Mouse (Mus musculus) ES-Bruce4 (cell line): ENCODE data around the gene Polg2.

Experiments
- CTCF ChIP-seq: IDR thresholded peaks from one replicate; pipeline ENCODE4 v1.8.1; 2011; ENCODE audit warnings: low read depth, low read length
- EP300 ChIP-seq: IDR thresholded peaks from 2 replicates; pipeline ENCODE4 v1.6.1; 2011; ENCODE audit warnings: low read depth, low read length; ENCODE audit not compliant: insufficient read depth

GRCm38 (mm10) chr11:106730714-106731113 is 48.6 kb downstream of the Polg2 start:
- TF ChIP-seq CTCF (no peak), EP300 (no peak)
